Mouse (Mus musculus) Muller cell, postnatal 12 days (primary cell): ENCODE measurements around the gene C2cd4b.

Experiments
- DNase-seq: peaks from one replicate; pipeline ENCODE4 v3.0.0-alpha.2; 2015; ENCODE audit errors: inconsistent ontology term

C2cd4b gene

DNA sequence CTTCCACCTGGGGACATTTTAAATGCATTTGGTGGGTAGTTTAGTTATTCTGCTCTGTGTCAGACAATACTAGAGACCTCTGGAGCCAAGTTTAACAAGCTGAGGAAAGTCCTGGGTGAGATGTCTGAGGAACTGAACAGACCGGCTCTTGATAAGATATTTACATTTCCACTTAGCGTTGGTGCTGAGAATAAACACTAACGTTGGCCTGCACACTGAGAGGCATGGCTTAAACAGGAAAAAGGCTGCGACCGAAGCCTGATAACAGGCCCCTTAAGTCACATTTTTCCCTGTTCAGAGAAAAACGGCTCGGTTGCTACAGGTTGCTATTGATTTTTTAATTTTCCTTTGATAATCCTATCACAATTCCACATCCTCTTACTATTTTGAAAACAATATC is 12.1 kb downstream of the C2cd4b start:
- DNase-seq = no peak

DNA sequence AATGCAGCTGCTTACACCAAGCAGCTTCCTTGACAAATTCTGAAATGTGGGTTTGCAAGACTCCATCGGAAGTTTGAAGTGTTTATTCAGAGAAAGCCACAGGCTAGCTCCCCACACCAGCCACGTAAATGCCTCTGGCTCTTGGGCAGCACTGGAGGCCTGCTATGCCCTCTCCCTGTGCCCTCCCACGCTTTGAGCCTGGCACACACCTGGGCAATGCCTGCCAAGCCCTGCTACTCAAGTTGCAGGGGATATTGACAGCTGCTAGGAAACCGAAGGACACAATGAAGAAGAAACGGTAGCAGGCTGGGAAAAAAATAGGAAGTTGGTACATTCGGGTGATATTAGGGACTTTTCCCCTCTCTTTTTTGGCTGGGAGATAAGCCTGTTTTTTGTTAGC is 15.0 kb downstream of the C2cd4b start:
- DNase-seq = no peak

DNA sequence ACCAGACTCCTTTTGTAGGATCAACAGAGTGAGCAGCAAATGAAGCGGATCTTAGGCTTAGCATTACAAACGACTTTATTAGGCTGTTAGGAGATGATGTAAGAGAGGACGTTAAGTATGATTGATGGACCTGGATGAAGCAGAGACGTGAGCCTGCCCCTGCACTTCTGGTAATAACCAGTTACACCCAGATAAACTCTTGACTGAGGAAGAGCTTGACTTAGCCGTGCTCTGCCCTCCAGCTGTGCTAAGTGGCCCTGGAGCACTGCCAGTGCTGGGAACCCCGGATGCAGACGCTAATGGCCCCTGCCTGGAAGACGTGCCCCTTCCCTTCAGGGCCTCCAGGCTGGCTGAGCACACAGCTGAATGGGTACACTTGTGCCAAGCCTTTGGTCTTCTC is 19.3 kb downstream of the C2cd4b start:
- DNase-seq = no peak

DNA sequence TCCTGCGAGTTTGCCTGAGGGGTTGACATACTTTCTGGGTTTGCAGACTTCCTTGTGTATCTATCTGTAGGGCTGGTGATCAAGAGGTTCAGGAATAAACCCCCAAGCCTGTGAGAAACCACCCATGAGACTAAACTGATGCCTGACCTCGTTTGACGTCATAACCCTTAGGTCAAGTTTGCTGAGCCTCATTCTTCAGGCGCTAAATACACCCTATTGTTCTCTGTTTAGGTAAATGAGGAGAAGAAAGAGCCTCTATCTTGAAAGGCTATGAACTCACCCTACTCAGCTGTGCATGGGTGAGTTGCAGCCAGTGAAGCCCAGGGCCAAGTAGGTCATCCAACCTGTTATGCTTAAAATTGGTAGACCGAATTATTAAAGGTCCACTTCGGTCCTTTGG is 23.5 kb downstream of the C2cd4b start:
- peak; percentile 56 for DNase-seq

DNA sequence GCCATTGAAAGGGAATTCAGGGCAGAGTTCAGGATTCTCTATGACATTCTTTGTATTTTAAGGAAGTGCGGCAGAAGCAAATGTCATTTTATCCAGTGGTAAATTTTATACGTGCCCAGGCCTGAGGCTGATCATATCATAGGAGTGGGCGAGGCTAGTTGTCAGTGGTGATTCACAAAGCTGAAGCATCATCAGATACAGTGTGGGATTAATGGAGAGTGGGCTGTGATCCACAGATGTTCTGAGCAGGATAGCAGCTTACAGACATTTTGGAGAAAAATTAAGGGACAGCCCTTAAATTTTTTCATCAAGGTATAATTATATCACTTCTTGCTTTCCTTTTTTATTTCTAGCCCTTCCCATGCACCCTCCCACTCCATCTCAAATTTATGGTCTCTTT is 24.2 kb downstream of the C2cd4b start:
- DNase-seq = no peak

DNA sequence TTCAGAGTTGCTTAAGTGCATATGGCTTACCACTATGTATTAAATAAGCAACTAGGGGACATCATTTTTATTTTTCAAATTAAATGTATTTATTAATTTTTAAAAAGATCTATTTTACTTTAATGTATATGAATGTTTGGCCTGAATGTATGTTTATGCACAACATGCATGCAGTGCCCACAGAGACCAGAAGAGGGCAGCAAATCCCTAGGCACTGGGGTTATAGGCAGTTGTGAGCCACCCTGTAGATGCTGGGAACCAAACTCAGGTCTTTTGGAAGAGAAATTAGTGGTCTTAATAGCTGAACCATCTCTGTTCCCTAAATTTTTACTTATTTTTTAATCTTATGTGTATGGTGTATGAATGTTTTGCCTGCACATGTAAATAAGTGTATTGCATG is 24.7 kb downstream of the C2cd4b start:
- no peak for DNase-seq

DNA sequence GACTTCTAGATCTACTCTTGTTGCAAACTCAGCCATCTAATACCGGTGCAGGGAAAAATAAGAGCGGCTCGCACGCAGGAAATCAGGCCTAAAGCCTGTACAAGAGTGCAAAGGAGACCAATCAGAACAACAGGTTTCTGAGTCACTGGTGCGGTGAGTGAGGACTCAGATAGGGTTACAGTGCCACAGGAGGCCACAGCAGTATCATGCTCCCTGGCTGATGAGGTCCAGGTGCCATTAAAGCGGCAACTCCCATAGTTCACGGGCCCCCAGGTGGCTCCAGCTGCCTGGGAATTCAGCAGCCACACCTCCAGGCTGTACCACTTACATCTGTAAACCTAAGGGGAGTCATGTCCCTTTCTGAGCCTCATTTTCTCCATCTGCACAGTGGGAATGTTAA is 27.1 kb downstream of the C2cd4b start:
- no peak for DNase-seq

DNA sequence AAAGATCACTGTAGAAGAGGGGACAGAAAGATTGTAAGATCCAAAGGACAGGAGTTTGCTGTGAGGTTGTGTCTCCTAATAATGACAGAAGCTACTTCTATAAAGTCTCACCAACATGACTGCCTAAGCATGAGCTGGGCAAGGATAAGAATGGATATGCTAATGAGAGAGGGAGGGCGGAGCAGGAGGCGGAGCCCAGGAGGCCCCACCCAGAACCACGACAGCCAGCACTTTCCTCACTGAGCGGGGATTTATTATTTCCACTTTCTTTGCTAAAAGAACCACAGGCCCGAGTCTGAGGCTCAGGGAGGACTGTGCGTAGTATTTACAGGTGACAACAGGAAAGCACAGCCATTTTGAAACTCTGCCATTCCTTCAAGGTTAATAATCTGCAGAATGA is 28.4 kb downstream of the C2cd4b start:
- no peak for DNase-seq

DNA sequence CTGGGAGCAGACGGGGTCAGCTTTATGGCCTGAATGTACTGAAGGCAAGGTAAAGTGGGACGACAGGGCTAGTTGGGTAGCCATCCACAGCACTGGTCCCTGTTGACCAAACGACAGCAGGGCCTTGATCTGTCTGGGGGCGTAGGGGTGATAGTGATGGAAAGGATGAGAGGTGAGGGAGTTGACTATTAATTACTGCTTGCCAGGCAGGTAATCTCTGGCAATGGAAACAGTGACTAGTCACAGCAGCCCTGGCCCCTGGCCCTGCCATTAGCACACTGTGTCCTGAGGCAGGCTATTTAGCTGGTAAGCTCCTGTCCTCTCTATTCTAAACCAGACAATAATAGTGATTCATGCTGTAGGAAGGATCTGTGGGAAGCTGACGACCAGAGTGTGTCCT is 33.2 kb downstream of the C2cd4b start:
- DNase-seq = peak; percentile 3

DNA sequence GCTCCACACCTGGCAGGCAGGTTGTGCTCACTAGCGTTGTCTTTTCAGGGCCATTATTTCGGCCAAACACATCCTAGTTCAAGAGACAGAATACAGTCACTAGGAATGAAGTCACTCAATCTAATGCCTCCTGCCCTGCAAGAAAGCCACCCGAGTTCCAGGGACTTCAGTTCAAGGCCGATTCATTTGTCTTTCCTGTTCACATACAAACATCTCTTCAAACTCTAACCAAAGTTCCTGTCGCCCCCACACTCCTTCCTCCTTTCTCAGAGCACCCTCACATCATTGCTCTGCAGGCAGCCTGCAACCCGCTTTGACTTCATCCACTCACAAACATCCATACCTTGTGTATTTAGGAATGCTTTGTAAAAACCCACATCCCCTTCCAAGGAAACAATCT is 34.3 kb downstream of the C2cd4b start:
- no peak for DNase-seq

DNA sequence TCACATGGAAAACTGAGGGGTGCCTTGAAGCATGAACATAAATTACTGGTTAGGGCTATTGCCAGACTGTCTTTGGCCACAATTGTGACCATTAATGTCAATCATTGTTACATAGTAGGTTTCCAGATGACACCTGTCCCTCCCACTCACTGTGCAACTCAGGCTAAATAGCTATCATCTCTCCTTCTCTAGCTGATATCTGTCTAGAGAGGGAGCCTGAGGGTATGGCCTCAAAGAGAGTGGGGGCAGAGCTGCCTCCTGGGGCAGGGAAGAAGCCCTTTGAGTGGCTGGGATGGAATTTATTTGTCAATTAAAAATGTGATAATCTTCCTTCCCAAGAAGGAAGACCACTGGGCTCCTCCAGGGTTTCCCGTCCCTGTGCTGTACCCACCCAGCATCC is 35.0 kb downstream of the C2cd4b start:
- no peak for DNase-seq

DNA sequence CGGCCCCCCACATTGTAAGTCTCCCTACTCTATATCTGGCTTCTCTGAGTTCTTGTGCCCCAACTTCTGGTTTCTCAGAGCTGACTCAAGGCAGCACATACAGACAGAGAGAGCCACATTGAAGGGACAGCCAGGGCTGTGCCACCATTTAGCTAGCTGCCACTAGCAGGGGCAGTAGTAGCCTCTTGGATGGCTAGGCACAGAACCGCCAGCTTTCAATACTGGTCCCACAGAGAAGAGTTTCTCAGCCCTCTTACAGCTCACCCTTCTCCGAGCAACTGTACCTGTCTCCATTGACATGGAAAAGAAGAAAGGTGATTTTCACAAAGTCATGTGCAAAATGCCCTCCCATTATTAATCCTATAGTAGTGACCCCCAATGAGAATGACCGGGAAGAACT is 35.4 kb downstream of the C2cd4b start:
- DNase-seq = no peak

DNA sequence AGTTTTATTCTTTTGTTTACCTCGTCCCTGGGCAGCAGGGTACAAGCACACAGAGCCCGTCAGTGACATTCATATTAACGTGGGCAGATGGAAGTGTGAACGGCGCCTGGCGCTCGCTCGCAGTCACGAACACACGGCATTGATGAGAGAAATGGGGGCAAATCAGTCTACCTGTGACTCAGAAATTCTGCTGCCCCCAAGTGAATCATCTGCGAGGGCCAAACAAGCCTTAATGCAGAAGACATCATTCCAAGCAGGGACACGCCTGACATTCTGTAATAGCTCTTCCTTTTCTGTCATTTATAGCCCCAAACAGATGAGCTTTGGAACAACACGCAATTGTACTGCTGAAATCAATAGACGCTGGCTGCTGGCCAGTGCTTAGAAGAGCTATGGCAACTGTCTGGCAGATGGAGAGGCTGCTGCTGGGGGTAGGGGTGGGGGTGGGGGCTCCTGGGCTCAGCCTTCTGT is 36.0 kb downstream of the C2cd4b start:
- peak; percentile 46 for DNase-seq

DNA sequence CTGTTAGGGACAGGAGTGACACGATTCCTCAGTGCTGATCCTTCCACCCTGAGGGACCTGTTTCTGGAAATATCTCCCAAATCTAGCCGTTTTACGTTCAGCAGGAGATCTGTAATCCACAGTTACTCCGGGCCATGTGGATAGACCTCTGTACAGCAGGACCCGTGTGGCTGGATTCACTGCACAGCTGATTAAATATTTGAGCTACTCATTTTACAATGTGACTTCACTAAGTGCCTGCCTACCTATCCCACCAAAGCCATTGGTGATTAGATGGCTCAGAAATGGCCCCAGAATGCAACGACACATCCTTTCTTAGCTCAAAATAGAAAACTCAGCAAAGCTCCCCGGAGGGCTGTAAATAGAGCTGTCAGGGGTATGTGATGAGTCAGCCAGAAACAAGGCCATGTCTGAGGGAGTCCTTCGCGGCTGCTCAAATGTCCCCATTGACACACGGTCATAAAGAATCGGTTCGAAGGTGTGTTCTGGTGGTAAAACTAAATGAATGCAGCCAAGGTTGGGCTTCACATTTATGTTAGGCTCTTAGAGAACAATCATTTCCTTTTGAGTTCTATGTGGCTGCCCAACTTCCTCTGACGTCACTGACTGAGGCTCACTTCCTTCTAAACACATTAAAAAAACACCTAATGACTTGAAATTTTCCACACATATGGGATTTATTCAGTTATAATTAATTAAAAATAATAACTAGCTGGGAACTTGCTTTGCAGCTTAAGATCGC is 40.0 kb downstream of the C2cd4b start:
- DNase-seq = peak; percentile 17

DNA sequence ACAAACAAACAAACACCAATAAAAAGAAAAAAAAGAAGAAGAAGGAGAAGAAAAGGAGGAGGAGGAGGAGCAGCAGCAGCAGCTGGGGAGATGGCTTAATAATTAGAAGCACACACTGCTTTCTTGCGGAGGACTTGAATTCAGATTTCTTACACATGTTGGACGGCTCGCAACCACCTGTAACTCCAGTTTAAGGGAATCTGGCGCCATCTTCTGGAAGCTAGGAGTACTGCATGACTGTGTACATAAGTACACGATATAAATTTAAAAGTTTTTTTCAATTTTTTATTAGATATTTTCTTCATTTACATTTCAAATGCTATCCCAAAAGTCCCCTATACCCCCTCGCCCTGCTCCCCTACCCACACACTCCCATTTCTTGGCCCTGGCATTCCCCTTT is 43.0 kb downstream of the C2cd4b start:
- peak; percentile 10 for DNase-seq

DNA sequence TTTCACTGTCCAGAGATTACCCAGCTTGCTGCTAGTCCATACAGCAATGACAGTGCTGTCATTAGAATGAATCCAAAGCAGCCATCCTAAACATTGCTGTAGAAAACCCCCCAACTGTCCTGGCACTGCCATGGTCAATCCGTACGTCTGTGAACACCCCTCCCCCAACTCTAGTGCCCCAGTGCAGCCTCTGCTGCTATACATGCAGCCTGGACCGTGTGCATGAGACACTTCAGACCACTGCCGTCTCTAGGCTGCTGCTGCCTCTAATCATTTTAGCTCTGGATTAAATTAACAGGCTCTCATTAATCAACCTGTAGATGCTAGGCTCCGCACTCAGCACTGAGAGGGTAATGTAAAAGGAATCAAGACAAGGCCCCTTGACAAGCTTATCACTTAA is 47.8 kb downstream of the C2cd4b start:
- DNase-seq = no peak

DNA sequence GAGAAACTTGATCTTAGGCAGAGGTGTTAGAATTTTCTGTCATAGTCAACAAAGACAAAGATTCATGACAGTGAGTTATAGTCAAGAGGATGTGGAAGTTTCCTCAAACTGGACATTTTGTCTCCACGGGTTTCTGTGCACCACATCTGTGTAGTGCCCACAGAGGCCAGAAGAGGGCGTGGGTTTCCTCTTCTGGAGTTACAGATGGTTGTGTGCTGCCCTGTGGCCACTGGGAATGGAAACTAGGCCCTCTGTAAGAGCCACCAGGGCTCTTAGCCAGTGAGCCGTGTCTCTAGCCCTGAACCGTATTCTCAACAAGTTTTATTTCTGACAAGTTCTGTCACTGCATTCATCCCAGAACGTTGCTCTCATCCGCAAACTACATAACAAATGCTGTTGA is 51.3 kb downstream of the C2cd4b start:
- no peak for DNase-seq
